Mouse (Mus musculus): ENCODE measurements around the gene Atp9a. TPM values are rescaled to one million over a fixed set of nuclear protein-coding genes. Genes with fewer than 3 reads are reported as not detected.
A peak's percentile ranks its signal among the peaks of the same experiment; 100 is the strongest.

Atp9a gene
- polyA plus RNA-seq, 1 experiment from 2014 or later: 1.8 TPM

- WGBS (ENCODE audit: insufficient replicate concordance): 48% methylated on average over 3 of the region's 3 CpGs
Measured at GRCm38 (mm10) chr2:168710979-168711378, 31.2 kb downstream of the Atp9a start.

GRCm38 (mm10) chr2:168707766-168708165 lies 34.4 kb downstream of the Atp9a start:
- Histone ChIP-seq H3K36me3 (no peaks in the 10 kb centered on the region), H3K4me2 (no peak overlapping the region), H3K9ac (no peak overlapping the region), H3K27ac (no peak overlapping the region), H3K4me3 (replicated peaks) (no peak overlapping the region), H3K9me3 (replicated peaks) (no peaks in the 10 kb centered on the region), H3K27me3 (no peaks in the 10 kb centered on the region), H3K4me1 (replicated peaks) (0 out of 2 replicates have a peak, but pooled peaks cover 7% of the 10 kb centered on the region)
- ATAC-seq (ENCODE audit: low read depth) (0 out of 2 replicates have a peak, but pooled peaks have one; percentile 39), DNase-seq (no peak)
- 26% methylated on average over 9 of the region's 9 CpGs for WGBS (ENCODE audit: insufficient replicate concordance)

More at GRCm38 (mm10) chr2:168710979-168711378, 31.2 kb downstream of the Atp9a start:
- Histone ChIP-seq H3K36me3 (no peaks in the 10 kb centered on the region), H3K9me3 (replicated peaks) (no peaks in the 10 kb centered on the region), H3K27me3 (no peaks in the 10 kb centered on the region), H3K9ac (no peak overlapping the region), H3K4me1 (replicated peaks) (0 out of 2 replicates have a peak, but pooled peaks cover 4% of the 10 kb centered on the region), H3K4me3 (replicated peaks) (no peak overlapping the region), H3K27ac (no peak overlapping the region), H3K4me2 (no peak overlapping the region)
- DNase-seq (no peak), ATAC-seq (ENCODE audit: low read depth) (no peak)

- Histone ChIP-seq H3K27ac (no peak overlapping the region), H3K4me3 (replicated peaks) (no peak overlapping the region), H3K36me3 (no peaks in the 10 kb centered on the region), H3K9ac (no peak overlapping the region), H3K9me3 (replicated peaks) (no peaks in the 10 kb centered on the region), H3K4me2 (no peak overlapping the region), H3K27me3 (no peaks in the 10 kb centered on the region), H3K4me1 (replicated peaks) (0 out of 2 replicates have a peak, but pooled peaks cover 3% of the 10 kb centered on the region)
- DNase-seq: no peak
- no peak for ATAC-seq (ENCODE audit: low read depth)
- 61% methylated on average over 13 of the region's 13 CpGs for WGBS (ENCODE audit: insufficient replicate concordance)
Measured at GRCm38 (mm10) chr2:168702266-168702665, 39.9 kb downstream of the Atp9a start.

GRCm38 (mm10) chr2:168695027-168695403 lies 47.2 kb downstream of the Atp9a start:
- Histone ChIP-seq H3K9ac (no peak overlapping the region), H3K4me2 (no peak overlapping the region), H3K4me1 (replicated peaks) (no peaks in the 10 kb centered on the region), H3K9me3 (replicated peaks) (no peaks in the 10 kb centered on the region), H3K27ac (no peak overlapping the region), H3K27me3 (no peaks in the 10 kb centered on the region), H3K36me3 (no peaks in the 10 kb centered on the region), H3K4me3 (replicated peaks) (no peak overlapping the region)
- 81% methylated on average over 7 of the region's 7 CpGs for WGBS (ENCODE audit: insufficient replicate concordance)
- no peak for ATAC-seq (ENCODE audit: low read depth)
- no peak for DNase-seq

- Histone ChIP-seq H3K4me2 (no peak overlapping the region), H3K27ac (no peak overlapping the region), H3K9me3 (replicated peaks) (no peaks in the 10 kb centered on the region), H3K27me3 (no peaks in the 10 kb centered on the region), H3K36me3 (no peaks in the 10 kb centered on the region), H3K4me3 (replicated peaks) (no peak overlapping the region), H3K9ac (no peak overlapping the region), H3K4me1 (replicated peaks) (no peaks in the 10 kb centered on the region)
- 52% methylated on average over 27 of the region's 27 CpGs for WGBS (ENCODE audit: insufficient replicate concordance)
- ATAC-seq (ENCODE audit: low read depth): no peak
- DNase-seq: no peak
Measured at GRCm38 (mm10) chr2:168694379-168695026, 47.7 kb downstream of the Atp9a start.

DNA sequence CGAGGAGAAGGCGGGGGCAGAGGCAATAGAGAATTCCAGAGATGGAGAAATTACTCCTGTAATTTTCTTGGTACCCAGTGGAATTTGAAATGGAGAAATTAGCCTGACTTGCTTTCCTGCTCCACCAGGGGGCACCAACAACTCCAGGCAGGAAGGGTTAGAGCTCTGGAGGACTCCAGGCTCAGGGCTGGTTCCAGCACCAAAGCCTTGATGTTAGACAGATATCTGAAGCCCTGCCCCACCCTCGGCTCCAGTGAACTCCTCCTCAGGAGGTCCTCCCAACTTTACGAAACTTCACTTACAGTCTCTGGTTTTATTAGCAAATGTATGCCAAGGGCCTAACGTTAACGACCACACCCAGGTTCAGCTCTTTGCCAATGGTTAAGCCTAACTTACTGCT lies 50.4 kb downstream of the Atp9a start:
- no peak for DNase-seq
- Histone ChIP-seq H3K27me3 (no peaks in the 10 kb centered on the region), H3K4me3 (replicated peaks) (no peak overlapping the region), H3K9ac (no peak overlapping the region), H3K36me3 (no peaks in the 10 kb centered on the region), H3K4me1 (replicated peaks) (no peaks in the 10 kb centered on the region), H3K27ac (no peak overlapping the region), H3K4me2 (no peak overlapping the region), H3K9me3 (replicated peaks) (no peaks in the 10 kb centered on the region)
- no peak for ATAC-seq (ENCODE audit: low read depth)
- WGBS (ENCODE audit: insufficient replicate concordance): 43% methylated on average over 5 of the region's 6 CpGs

GRCm38 (mm10) chr2:168687326-168687725 lies 54.9 kb downstream of the Atp9a start:
- H3K4me2 ChIP-seq: no peak overlapping the region
- ATAC-seq (ENCODE audit: low read depth) (no peak), DNase-seq (no peak)
- no peak overlapping the region for H3K27ac ChIP-seq
- no peak overlapping the region for H3K9ac ChIP-seq
- no peak overlapping the region for H3K4me3 ChIP-seq (replicated peaks)
- H3K36me3 ChIP-seq: no peaks in the 10 kb centered on the region
- no peaks in the 10 kb centered on the region for H3K9me3 ChIP-seq (replicated peaks)
- no peaks in the 10 kb centered on the region for H3K4me1 ChIP-seq (replicated peaks)
- 81% methylated on average over 12 of the region's 12 CpGs for WGBS (ENCODE audit: insufficient replicate concordance)
- no peaks in the 10 kb centered on the region for H3K27me3 ChIP-seq

DNA sequence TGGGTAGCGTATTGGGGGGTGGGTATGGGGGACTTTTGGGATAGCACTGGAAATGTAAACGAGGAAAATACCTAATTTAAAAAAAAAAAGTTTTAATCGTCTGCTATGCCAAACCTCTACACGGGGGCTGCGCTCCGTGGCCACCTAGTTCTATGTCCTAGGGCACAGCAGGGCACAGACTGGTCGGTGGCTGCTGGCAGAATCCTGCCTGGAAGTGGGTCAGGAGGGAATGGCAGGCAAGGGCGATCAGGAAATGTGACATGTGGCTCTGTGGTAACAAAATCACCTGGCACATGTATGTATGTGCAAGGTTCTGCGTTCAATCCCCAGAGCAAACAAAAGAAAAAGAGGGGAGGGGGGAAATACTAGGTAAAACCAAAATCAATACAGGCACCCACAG lies 56.3 kb downstream of the Atp9a start:
- no peaks in the 10 kb centered on the region for H3K4me1 ChIP-seq (replicated peaks)
- WGBS (ENCODE audit: insufficient replicate concordance): 76% methylated on average over 9 of the region's 9 CpGs
- no peak overlapping the region for H3K4me2 ChIP-seq
- no peak overlapping the region for H3K4me3 ChIP-seq (replicated peaks)
- no peak overlapping the region for H3K9ac ChIP-seq
- H3K9me3 ChIP-seq (replicated peaks): no peaks in the 10 kb centered on the region
- DNase-seq: no peak
- no peaks in the 10 kb centered on the region for H3K36me3 ChIP-seq
- H3K27me3 ChIP-seq: no peaks in the 10 kb centered on the region
- ATAC-seq (ENCODE audit: low read depth): no peak
- H3K27ac ChIP-seq: no peak overlapping the region

- no peak overlapping the region for H3K9ac ChIP-seq
- no peaks in the 10 kb centered on the region for H3K4me1 ChIP-seq (replicated peaks)
- no peak for ATAC-seq (ENCODE audit: low read depth)
- H3K4me3 ChIP-seq (replicated peaks): no peak overlapping the region
- 75% methylated on average over 3 of the region's 3 CpGs for WGBS (ENCODE audit: insufficient replicate concordance)
- no peaks in the 10 kb centered on the region for H3K27me3 ChIP-seq
- no peak overlapping the region for H3K27ac ChIP-seq
- no peaks in the 10 kb centered on the region for H3K9me3 ChIP-seq (replicated peaks)
- H3K36me3 ChIP-seq: no peaks in the 10 kb centered on the region
- DNase-seq: no peak
- no peak overlapping the region for H3K4me2 ChIP-seq
Measured at GRCm38 (mm10) chr2:168684695-168685094, 57.5 kb downstream of the Atp9a start.

DNA sequence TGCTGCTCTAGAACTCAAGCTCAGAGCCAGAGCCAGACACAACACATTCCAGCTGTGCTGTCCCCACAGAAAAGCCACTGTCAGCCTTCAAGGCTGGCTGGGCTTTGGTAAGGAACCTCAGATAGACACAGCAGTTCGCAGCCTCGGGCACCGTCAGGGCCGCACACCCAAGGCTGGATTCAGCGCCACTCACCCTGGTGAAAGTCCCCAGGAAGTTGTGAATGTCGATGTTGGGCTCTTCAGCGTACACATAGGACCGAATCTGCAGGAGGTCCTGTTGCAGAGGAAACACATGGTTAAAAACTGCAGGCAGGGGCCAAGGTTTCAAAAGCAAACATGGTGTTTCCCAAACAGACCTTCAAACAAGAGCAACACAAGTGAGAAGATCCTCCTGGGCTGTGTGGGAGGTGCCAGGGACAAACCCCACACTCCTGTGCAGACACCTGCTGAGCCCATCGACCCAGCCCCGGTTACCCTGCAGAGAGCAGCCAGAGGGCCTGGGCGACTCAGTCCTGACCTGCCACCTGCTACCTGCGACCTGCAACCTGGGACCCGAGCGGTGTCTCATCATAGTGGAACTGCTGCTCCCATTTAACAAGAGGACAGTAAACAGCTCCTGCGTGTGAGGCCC lies 58.6 kb downstream of the Atp9a start:
- 43% methylated on average over 15 of the region's 15 CpGs for WGBS (ENCODE audit: insufficient replicate concordance)
- DNase-seq: no peak
- Histone ChIP-seq H3K4me1 (replicated peaks) (no peaks in the 10 kb centered on the region), H3K4me2 (no peak overlapping the region), H3K9ac (no peak overlapping the region), H3K36me3 (no peaks in the 10 kb centered on the region), H3K27ac (no peak overlapping the region), H3K9me3 (replicated peaks) (no peaks in the 10 kb centered on the region), H3K27me3 (no peaks in the 10 kb centered on the region), H3K4me3 (replicated peaks) (no peak overlapping the region)
- no peak for ATAC-seq (ENCODE audit: low read depth)

DNA sequence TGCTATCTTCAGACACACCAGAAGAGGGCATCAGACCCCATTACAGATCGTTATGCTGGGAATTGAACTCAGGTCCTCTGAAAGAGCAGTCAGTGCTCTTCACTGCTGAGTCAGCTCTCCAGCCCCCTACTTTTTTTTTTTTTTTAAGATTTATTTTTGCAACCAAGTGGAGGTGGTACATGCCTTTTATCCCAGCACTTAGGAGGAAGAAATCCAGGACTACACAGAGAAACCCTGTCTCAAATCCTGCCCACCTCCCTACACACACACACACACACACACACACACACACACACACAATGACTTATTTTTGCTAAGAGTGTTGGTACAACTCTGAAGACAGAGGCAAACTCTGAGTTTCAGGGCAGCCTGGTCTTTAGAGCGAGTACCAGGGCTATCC lies 59.5 kb downstream of the Atp9a start:
- Histone ChIP-seq H3K4me2 (no peak overlapping the region), H3K27me3 (0 out of 2 replicates have a peak, but pooled peaks cover 3% of the 10 kb centered on the region), H3K36me3 (no peaks in the 10 kb centered on the region), H3K27ac (no peak overlapping the region), H3K9ac (no peak overlapping the region), H3K4me3 (replicated peaks) (no peak overlapping the region), H3K9me3 (replicated peaks) (no peaks in the 10 kb centered on the region), H3K4me1 (replicated peaks) (no peaks in the 10 kb centered on the region)
- DNase-seq (no peak), ATAC-seq (ENCODE audit: low read depth) (no peak)
- 56% methylated on average over 2 of the region's 2 CpGs for WGBS (ENCODE audit: insufficient replicate concordance)

DNA sequence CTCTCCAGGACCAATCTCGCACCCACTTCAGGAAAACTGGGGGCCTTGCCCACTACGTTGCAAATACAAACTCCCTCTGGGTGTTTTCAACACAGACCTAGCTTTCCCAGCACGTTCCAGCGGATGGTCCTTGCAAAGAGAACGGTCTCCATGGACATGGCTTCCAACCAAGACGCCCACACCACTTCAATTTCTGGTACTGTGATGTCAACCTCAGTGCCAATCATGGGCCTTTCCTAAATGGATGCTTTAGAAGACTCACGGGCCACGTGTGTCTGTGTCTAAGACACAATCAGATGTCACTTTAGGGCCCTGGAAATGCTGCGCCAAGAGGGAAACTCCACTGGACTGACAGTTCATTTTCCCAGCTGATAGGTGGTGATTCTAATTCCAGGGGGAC lies 60.7 kb downstream of the Atp9a start:
- DNase-seq (no peak), ATAC-seq (ENCODE audit: low read depth) (no peak)
- Histone ChIP-seq H3K27ac (no peak overlapping the region), H3K4me1 (replicated peaks) (no peaks in the 10 kb centered on the region), H3K36me3 (no peaks in the 10 kb centered on the region), H3K4me2 (no peak overlapping the region), H3K9ac (no peak overlapping the region), H3K4me3 (replicated peaks) (no peak overlapping the region), H3K9me3 (replicated peaks) (no peaks in the 10 kb centered on the region), H3K27me3 (0 out of 2 replicates have a peak, but pooled peaks cover 3% of the 10 kb centered on the region)
- 74% methylated on average over 9 of the region's 9 CpGs for WGBS (ENCODE audit: insufficient replicate concordance)

All from liver, embryonic 13.5 days (tissue).